Mouse (Mus musculus) ES-E14 (cell line): ENCODE measurements at regions not wholly inside any gene's neighbourhood (a gene's known extent, or its start where the extent isn't known, plus 50 kb on each side); places are given as distances from the start of the nearest gene placed in this dataset.

Experiments
- DNase-seq: peaks from one replicate; pipeline ENCODE4 v3.0.0-alpha.2; 2013; ENCODE audit warnings: low read depth, low spot score
- H3K27ac ChIP-seq: 2 replicates; pipeline ENCODE4 v1.5.1; 2012; ENCODE audit warnings: low read depth, mild to moderate bottlenecking, low read length, moderate library complexity, mixed read lengths; ENCODE audit not compliant: poor library complexity, insufficient read depth, severe bottlenecking
- H3K36me3 ChIP-seq: 2 replicates; pipeline ENCODE4 v1.6.1; 2012; ENCODE audit warnings: mild to moderate bottlenecking, low read length, moderate library complexity, mixed read lengths; ENCODE audit not compliant: control insufficient read depth, poor library complexity, insufficient read depth, severe bottlenecking
- H3K4me1 ChIP-seq, 2 experiments: fragments of 150-350 bp in 1 of 2; sonication (generic) in 1 of 2; 2 replicates each; pipeline ENCODE4 v1.6.1; 2012; ENCODE audit warnings: low read length in 2 of 2, mild to moderate bottlenecking in 1 of 2, mixed read lengths in 1 of 2; ENCODE audit not compliant: control insufficient read depth in 2 of 2, insufficient read depth in 2 of 2, poor library complexity in 1 of 2
- H3K4me3 ChIP-seq, 2 experiments: fragments of 150-350 bp in 1 of 2; sonication (generic) in 1 of 2; 2 replicates each; pipeline ENCODE4 v1.5.1; 2012; ENCODE audit warnings: low read length in 2 of 2, low read depth in 1 of 2, mild to moderate bottlenecking in 1 of 2, mixed read lengths in 1 of 2; ENCODE audit not compliant: insufficient read depth in 1 of 2, poor library complexity in 1 of 2, severe bottlenecking in 1 of 2
- H3K9ac ChIP-seq: 2 replicates; pipeline ENCODE4 v1.6.1; 2012; ENCODE audit warnings: low read depth, mild to moderate bottlenecking, low read length, mixed read lengths; ENCODE audit not compliant: poor library complexity, insufficient read depth, severe bottlenecking
- H3K9me3 ChIP-seq: fragments of 150-350 bp; sonication (generic); 2 replicates; pipeline ENCODE4 v1.6.1; 2012; ENCODE audit warnings: low read depth, mild to moderate bottlenecking, low read length; ENCODE audit not compliant: control insufficient read depth, insufficient read depth
- CHD2 ChIP-seq: IDR thresholded peaks from 2 replicates; pipeline ENCODE4 v1.6.1; 2014; ENCODE audit warnings: mild to moderate bottlenecking, low read depth, low read length, inconsistent platforms
- HCFC1 ChIP-seq: IDR thresholded peaks from 2 replicates; pipeline ENCODE4 v1.6.1; 2012; ENCODE audit warnings: low read length, inconsistent platforms, borderline replicate concordance; ENCODE audit not compliant: insufficient read depth
- MAFK ChIP-seq: IDR thresholded peaks from 2 replicates; pipeline ENCODE4 v1.6.1; 2014; ENCODE audit warnings: mild to moderate bottlenecking, low read depth, low read length, inconsistent platforms; ENCODE audit not compliant: insufficient read depth
- ZC3H11A ChIP-seq: IDR thresholded peaks from 2 replicates; pipeline ENCODE4 v1.6.1; 2012; ENCODE audit warnings: low read depth, mild to moderate bottlenecking, inconsistent platforms, low read length, borderline replicate concordance
- ZNF384 ChIP-seq: IDR thresholded peaks from 2 replicates; pipeline ENCODE4 v1.6.1; 2012; ENCODE audit warnings: low read depth, low read length, inconsistent platforms
- in situ Hi-C, 2 experiments: fragments of 600-800 bp; cut with MboI; formaldehyde crosslinking; loops; one replicate each; pipeline ENCODE4 v1.15.1; 2025; ENCODE audit warnings: low sequenced_read_pairs in 2 of 2, inconsistent platforms in 1 of 2; ENCODE audit not compliant: unreplicated experiment in 2 of 2

DNA sequence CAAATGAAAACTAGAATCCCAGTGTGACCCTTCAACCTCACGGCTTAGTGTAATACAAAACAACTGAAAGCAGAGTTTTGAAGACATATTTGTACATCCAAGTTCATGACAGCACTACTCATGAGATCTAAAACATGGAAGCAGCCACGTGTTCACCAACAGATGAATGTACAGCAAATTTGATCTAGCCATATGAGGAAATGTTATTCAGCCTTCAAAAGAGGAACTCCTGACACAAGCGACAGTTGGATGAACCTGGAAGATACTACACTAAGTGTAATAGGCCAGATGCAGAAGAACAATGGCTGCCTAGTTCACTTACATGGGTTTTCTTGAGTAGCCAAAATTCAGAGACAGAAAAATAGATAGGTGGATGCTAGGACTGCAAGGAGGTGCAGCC is 212.0 kb upstream of the Cdyl start:
- TF ChIP-seq ZNF384 (no peak), MAFK (no peak), HCFC1 (no peak), ZC3H11A (no peak), CHD2 (no peak)
- Histone ChIP-seq H3K4me3 (no peak overlapping the region), H3K4me1 (no peaks in the 10 kb centered on the region), H3K36me3 (no peaks in the 10 kb centered on the region), H3K9me3 (no peaks in the 10 kb centered on the region), H3K27ac (no peak overlapping the region), H3K9ac (no peak overlapping the region)
- in situ Hi-C loops: no loop called here
- DNase-seq: no peak

DNA sequence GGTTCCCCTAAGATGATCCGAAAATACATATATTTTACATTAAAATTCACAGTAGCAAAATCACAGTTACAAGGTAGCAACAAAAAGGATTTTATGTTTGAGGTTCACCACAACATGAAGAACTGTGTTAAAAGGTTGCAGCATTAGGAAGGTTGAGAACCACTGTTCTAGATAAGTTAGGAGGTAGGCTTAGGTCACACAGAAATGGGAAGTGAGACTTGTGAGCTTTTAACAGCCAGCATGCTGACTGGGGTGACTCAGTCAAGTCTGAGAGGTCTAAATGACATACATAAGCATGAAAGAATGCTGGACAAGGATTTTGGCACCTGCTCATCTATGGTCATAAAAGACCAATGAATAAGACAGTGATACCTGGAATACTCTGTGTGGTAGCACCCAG is 207.2 kb upstream of the Cdyl start:
- 0 out of 4 replicates have a peak, but pooled peaks cover 0 to 2% of the 10 kb centered on the region in 2 experiments for H3K4me1 ChIP-seq
- no peak for DNase-seq
- in situ Hi-C loops: no loop called here
- H3K36me3 ChIP-seq: no peaks in the 10 kb centered on the region
- no peak overlapping the region for H3K4me3 ChIP-seq
- H3K9me3 ChIP-seq: no peaks in the 10 kb centered on the region
- H3K9ac ChIP-seq: no peak overlapping the region
- no peak for TF ChIP-seq ZC3H11A
- no peak for TF ChIP-seq HCFC1
- TF ChIP-seq CHD2: no peak
- no peak for TF ChIP-seq MAFK
- no peak for TF ChIP-seq ZNF384
- no peak overlapping the region for H3K27ac ChIP-seq

DNA sequence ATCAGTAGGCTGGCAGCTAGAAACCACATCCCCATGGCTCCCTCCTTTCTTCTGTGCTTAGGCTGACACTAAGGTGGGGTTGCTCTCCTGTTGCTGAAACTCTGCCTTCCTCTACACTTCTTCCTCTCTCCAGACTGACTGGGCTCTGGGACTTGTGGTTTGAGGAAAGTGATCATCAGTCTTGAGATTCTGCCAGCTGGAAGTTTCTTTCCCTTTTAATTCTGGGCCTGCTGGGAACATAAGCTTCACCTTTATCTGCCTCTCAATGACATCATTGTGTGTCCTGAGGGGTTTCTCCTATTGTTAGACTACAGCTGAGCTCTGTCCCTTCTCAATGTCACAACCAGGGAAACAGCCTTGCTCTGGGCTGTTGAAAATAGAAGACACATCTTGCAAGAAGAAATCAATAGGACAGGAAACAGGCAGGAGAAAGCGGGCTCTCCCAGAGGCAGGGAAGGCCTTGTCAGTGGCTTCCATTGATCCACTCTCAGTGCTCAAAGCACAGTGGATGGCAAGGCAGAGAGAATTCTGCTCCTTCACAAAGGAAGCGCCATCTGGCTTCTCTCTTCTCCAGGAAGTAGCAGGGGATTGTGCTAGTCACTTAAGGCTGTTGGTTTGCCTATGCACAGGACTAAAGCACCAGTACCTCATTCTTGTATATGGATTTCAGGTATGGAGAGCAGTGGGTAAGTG is 206.3 kb upstream of the Cdyl start:
- Histone ChIP-seq H3K9ac (no peak overlapping the region), H3K27ac (no peak overlapping the region), H3K4me3 (no peak overlapping the region), H3K9me3 (no peaks in the 10 kb centered on the region), H3K36me3 (no peaks in the 10 kb centered on the region), H3K4me1 (0 out of 4 replicates have a peak, but pooled peaks cover 0 to 2% of the 10 kb centered on the region in 2 experiments)
- TF ChIP-seq ZNF384 (no peak), CHD2 (no peak)
- in situ Hi-C loops: no loop called here
- no peak for DNase-seq

DNA sequence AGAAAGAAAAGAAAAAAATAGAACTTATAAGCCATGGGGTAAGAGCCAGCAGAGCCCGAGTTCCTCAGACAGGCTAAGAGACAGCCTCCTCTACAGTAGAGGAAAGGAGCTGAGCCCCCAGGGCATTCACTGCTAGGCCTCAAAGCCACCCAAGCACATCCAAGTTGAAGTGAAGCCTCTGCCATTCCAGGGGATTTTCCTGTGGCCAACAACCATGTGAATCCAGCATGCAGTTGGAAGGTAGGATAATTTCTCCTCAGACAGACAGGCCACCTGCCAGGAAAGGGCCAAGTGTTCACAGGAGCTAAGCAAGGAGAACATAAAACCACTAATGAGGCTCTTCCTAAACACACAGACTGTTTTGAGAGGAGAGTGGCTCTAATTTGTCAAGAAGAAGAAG is 199.6 kb upstream of the Cdyl start:
- H3K27ac ChIP-seq: no peak overlapping the region

DNA sequence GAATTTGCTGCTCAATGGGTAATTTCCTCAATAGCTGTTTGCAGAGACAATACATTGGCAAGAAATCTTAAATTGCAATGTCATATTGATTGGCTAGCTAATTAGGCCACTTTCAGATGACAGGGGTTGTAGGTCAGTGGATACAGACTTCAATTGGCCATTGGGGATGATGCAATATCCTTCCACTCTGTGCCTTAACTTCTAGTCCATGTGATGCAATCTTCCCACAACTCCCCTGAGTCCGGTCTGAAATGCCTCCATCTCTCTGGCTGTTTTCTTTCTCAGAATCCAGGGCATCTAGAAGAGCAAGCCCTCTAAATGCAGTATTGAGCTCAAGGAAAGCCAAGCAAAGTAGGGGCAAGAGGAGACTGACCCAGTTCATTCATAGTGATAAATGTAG is 196.4 kb upstream of the Cdyl start:
- DNase-seq: no peak
- Histone ChIP-seq H3K4me3 (no peak overlapping the region), H3K9me3 (no peaks in the 10 kb centered on the region), H3K27ac (no peak overlapping the region), H3K9ac (no peak overlapping the region), H3K4me1 (no peaks in the 10 kb centered on the region), H3K36me3 (no peaks in the 10 kb centered on the region)
- in situ Hi-C loops: no loop called here
- no peak for TF ChIP-seq HCFC1
- no peak for TF ChIP-seq ZNF384
- no peak for TF ChIP-seq ZC3H11A
- TF ChIP-seq CHD2: no peak
- TF ChIP-seq MAFK: no peak

More for the DNA sequence above, 199.6 kb upstream of the Cdyl start:
- DNase-seq: no peak
- H3K4me3 ChIP-seq: no peak overlapping the region
- no peaks in the 10 kb centered on the region for H3K9me3 ChIP-seq
- in situ Hi-C loops: no loop called here
- H3K9ac ChIP-seq: no peak overlapping the region
- TF ChIP-seq MAFK (no peak), ZNF384 (no peak), ZC3H11A (no peak), CHD2 (no peak), HCFC1 (no peak)
- no peaks in the 10 kb centered on the region for H3K36me3 ChIP-seq
- H3K4me1 ChIP-seq: no peaks in the 10 kb centered on the region
